Mouse (Mus musculus): ENCODE measurements around the gene Fam171a2. TPM values are rescaled to one million over a fixed set of nuclear protein-coding genes. Genes with fewer than 3 reads are reported as not detected.
"Not testable (repeated sequence)": the region's sequence is repeated elsewhere in the genome, so short reads cannot be mapped to it uniquely, and the experiment has no call there.

Fam171a2 gene
- polyA plus RNA-seq, 1 experiment = 3.9 TPM

- DNase-seq (ENCODE audit: low read depth, low spot score) = no peak
- WGBS = 3% methylated on average over 34 of the region's 34 CpGs
Observed at GRCm38 (mm10) chr11:102399610-102400072, 47.8 kb downstream of the Fam171a2 start.

GRCm38 (mm10) chr11:102399107-102399506 is 48.4 kb downstream of the Fam171a2 start:
- WGBS = 12% methylated on average over 15 of the region's 15 CpGs
- DNase-seq (ENCODE audit: low read depth, low spot score) = no peak

- 64% methylated on average over 20 of the region's 20 CpGs for WGBS
- no peak for DNase-seq (ENCODE audit: low read depth, low spot score)
Observed at GRCm38 (mm10) chr11:102398007-102398825, 49.3 kb downstream of the Fam171a2 start.

DNA sequence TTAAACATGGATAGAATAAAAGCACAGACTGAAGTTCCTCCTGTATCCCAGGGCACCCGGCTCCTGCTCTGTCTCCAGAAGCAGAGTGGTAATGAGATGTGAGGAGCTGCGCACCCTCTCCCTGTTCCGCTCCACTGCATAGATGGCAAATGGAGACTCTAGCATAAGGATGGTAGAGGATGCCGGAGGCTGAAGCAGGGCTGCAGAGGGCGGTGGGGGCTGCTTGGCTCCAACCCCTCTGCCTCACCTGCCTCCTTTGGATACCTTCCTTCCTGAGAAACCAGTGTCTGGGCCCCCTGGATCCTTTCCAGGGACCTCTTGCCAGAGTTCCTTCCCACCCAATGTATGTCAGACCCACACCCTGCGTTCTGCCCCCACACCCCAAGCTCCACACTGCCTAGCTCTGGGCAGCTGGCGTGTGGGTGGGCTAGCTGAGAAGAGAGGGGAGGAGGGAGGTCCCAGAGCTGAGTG is 50.8 kb downstream of the Fam171a2 start:
- no peak for DNase-seq (ENCODE audit: low read depth, low spot score)
- WGBS = 81% methylated on average over 6 of the region's 7 CpGs

DNA sequence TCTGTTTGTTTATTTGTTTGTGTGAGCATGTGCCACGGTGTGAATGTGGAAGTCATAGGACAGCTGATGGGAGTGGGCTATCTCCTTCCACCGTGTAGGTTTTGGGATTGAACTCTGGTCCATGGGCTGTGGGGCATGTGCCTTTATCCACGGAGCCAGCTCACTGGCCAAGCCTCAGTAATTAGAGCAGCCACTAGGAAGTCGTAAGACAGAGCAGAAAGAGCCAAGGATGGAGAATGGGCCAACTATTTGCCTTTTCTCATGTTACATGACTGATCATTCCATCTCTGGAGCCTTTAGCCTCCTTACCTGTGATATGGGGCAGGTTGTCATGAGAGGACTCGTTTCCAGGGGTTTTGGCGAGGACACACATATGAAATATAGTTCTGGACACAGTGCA is 51.2 kb downstream of the Fam171a2 start:
- DNase-seq (ENCODE audit: low read depth, low spot score) = no peak
- 51% methylated on average over 6 of the region's 6 CpGs for WGBS

GRCm38 (mm10) chr11:102395250-102395649 is 52.2 kb downstream of the Fam171a2 start:
- DNase-seq (ENCODE audit: low read depth, low spot score) = no peak
- WGBS = 48% methylated on average over 5 of the region's 5 CpGs

GRCm38 (mm10) chr11:102394421-102395124 is 52.9 kb downstream of the Fam171a2 start:
- DNase-seq (ENCODE audit: low read depth, low spot score) = no peak
- 37% methylated on average over 9 of the region's 9 CpGs for WGBS

DNA sequence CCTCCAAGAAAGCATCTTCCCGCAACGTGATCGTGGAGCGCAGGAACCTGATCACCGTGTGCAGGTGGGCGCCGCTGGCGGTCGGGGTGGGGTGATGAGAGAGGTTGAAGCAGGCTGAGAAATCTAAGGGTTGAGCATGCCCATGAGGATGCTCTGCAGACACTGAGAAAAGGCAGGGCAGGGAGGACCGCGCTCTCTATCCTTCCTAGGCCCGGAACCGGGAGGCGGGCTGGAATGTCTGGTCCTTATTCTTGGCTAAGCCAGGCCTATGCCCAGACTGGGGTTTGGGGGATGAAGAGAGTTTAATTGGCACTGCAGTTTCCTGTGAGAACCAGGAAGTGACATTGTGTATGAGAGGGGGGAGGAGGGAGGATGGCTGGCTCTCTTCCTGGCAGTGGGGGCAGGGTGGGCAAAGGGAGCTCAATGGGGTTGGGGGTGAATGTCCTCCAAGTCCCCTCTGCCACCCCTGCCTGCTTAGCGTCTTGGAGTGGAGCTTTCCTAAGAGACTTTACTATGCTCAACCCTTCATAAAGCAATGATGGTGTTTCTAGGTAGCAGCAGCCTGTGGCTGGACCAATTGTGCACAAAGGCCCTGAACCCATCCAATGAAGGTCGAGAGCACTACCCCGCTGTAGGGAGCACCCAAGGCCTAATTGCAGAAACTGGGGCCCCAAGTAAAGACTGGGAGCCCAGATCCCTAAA is 53.6 kb downstream of the Fam171a2 start:
- DNase-seq (ENCODE audit: low read depth, low spot score) = no peak
- WGBS = 7% methylated on average over 17 of the region's 17 CpGs

DNA sequence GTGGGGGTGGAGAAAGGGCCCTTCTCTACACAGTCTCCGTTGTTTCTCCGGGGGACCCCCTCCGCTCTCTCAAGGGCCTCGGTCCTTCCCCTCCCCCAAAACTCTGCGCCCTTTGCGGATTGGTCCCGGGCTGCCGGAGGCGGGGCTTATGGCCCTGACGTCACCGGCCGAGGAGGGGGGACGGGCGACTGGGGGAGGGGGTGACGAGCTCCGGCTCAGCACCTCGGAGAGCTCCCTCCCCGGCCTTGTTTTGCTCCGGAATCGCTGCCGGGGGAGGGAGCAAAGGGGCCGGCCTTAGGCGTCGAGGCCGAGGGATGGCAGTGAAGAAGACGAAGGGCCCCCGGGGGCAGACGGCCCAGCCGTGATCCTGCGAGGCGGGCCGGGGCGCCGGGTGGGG is 54.2 kb downstream of the Fam171a2 start, which contains the start of gene Rundc3a:
Rundc3a (plus strand) TSS at position 166 of the 397 bp plus-strand sequence.
- 2% methylated on average over 34 of the region's 34 CpGs for WGBS
- DNase-seq (ENCODE audit: low read depth, low spot score) = no peak

GRCm38 (mm10) chr11:102392441-102393237 is 54.8 kb downstream of the Fam171a2 start:
- WGBS = 16% methylated on average over 15 of the region's 15 CpGs
- no peak for DNase-seq (ENCODE audit: low read depth, low spot score)

DNA sequence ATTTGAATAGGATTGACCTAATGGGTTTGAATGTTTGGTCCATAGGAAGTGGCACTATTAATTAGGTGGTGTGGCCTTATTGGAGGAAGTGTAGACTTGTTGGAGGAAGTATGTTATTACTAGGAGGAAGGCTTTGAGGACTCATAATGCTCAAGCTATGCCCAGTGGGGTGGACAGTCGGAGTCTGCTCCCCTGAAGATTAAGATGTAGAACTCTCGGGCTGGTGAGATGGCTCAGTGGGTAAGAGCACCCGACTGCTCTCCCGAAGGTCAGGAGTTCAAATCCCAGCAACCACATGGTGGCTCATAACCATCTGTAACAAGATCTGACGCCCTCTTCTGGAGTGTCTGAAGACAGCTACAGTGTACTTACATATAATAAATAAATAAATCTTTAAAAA is 58.0 kb downstream of the Fam171a2 start:
- 86% methylated on average over 4 of the region's 5 CpGs for WGBS
- DNase-seq (ENCODE audit: low read depth, low spot score) = not testable (repeated sequence)

Other genes with a start within 250 kb of the Fam171a2 start
- 30.3 TPM in 2 replicates for gene Hdac5, start 217.5 kb downstream of the Fam171a2 start, polyA plus RNA-seq (2012; rRNA removed)
- 7.2 and 9.3 TPM in 2 replicates for gene BC030867, start 198.8 kb downstream of the Fam171a2 start, polyA plus RNA-seq (2012; rRNA removed)
- gene Asb16, start 178.9 kb downstream of the Fam171a2 start, polyA plus RNA-seq (2012; rRNA removed) = 0.47 and 0.55 TPM in 2 replicates
- 54.5 and 65.4 TPM in 2 replicates for gene Tmub2, start 162.8 kb downstream of the Fam171a2 start, polyA plus RNA-seq (2012; rRNA removed)
- 32.7 and 33.6 TPM in 2 replicates for gene Atxn7l3, start 151.1 kb downstream of the Fam171a2 start, polyA plus RNA-seq (2012; rRNA removed)
- gene Ubtf, start 127.9 kb downstream of the Fam171a2 start, polyA plus RNA-seq (2012; rRNA removed) = 22.0 and 22.5 TPM in 2 replicates
- 0.01 and 0.10 TPM in 2 replicates for gene Slc4a1, start 81.5 kb downstream of the Fam171a2 start, polyA plus RNA-seq (2012; rRNA removed)
- 4.3 and 4.6 TPM in 2 replicates for gene Rundc3a, start 54.3 kb downstream of the Fam171a2 start, polyA plus RNA-seq (2012; rRNA removed)
- gene Slc25a39, start 39.7 kb downstream of the Fam171a2 start, polyA plus RNA-seq (2012; rRNA removed) = 332 and 343 TPM in 2 replicates
- 110 and 122 TPM in 2 replicates for gene Grn, start 17.4 kb downstream of the Fam171a2 start, polyA plus RNA-seq (2012; rRNA removed)
- gene Itga2b, start 22.4 kb upstream of the Fam171a2 start, polyA plus RNA-seq (2012; rRNA removed) = 1.9 and 3.4 TPM in 2 replicates
- gene Gpatch8, start 108.7 kb upstream of the Fam171a2 start, polyA plus RNA-seq (2012; rRNA removed) = 9.0 and 15.9 TPM in 2 replicates
- gene Gm11627, start 131.8 kb upstream of the Fam171a2 start, polyA plus RNA-seq (2012; rRNA removed) = 2.0 and 2.7 TPM in 2 replicates
- 9.5 and 10.2 TPM in 2 replicates for gene Fzd2, start 156.7 kb upstream of the Fam171a2 start, polyA plus RNA-seq (2012; rRNA removed)
- not detected in 2 replicates for gene Meioc, start 216.0 kb upstream of the Fam171a2 start, polyA plus RNA-seq (2012; rRNA removed)

Measured in large intestine, adult 2 months (tissue).